Mouse (Mus musculus) neural tube, embryonic 11.5 days (tissue): Measurements from ENCODE around the gene Cldn3. TPM values are rescaled to one million over a fixed set of nuclear protein-coding genes. Genes with fewer than 3 reads are reported as not detected.
A peak's percentile ranks its signal among the peaks of the same experiment; 100 is the strongest.

ENCODE experiments used
- ATAC-seq: fragments of 200-750 bp; cut with Nextera tagmentation; 2 replicates; pipeline ENCODE4 v1.8.0; 2017; ENCODE audit warnings: moderate number of reproducible peaks, mild to moderate bottlenecking, moderate TSS enrichment, moderate library complexity; ENCODE audit not compliant: insufficient read depth, low FRiP score, low TSS enrichment
- DNase-seq: peaks from one replicate; pipeline ENCODE4 v3.0.0-alpha.2; 2015; ENCODE audit warnings: low spot score
- H3K27ac ChIP-seq: fragments of 300-500 bp; sonication (generic); 2 replicates; pipeline ENCODE4 v1.5.1; 2014; ENCODE audit warnings: low read depth, mild to moderate bottlenecking, low read length
- H3K27me3 ChIP-seq: fragments of 300-500 bp; sonication (generic); 2 replicates; pipeline ENCODE4 v1.6.1; 2014; ENCODE audit warnings: mild to moderate bottlenecking, low read length, mixed read lengths; ENCODE audit not compliant: control insufficient read depth, insufficient read depth
- H3K36me3 ChIP-seq: fragments of 300-500 bp; sonication (generic); 2 replicates; pipeline ENCODE4 v1.6.1; 2014; ENCODE audit warnings: mild to moderate bottlenecking, low read length, moderate library complexity, mixed read lengths; ENCODE audit not compliant: control insufficient read depth, insufficient read depth
- H3K4me1 ChIP-seq: fragments of 300-500 bp; sonication (generic); 2 replicates; pipeline ENCODE4 v1.6.1; 2014; ENCODE audit warnings: low read length, mixed read lengths; ENCODE audit not compliant: control insufficient read depth, insufficient read depth
- H3K4me2 ChIP-seq: fragments of 300-500 bp; sonication (generic); 2 replicates; pipeline ENCODE4 v1.6.1; 2014; ENCODE audit warnings: low read depth, mild to moderate bottlenecking, moderate library complexity
- H3K4me3 ChIP-seq: fragments of 300-500 bp; sonication (generic); 2 replicates; pipeline ENCODE4 v1.5.1; 2014; ENCODE audit warnings: low read depth, low read length
- H3K9ac ChIP-seq: fragments of 300-500 bp; sonication (generic); 2 replicates; pipeline ENCODE4 v1.6.1; 2014; ENCODE audit warnings: mild to moderate bottlenecking, low read length
- H3K9me3 ChIP-seq: fragments of 300-500 bp; sonication (generic); 2 replicates; pipeline ENCODE4 v1.6.1; 2016; ENCODE audit warnings: low read length; ENCODE audit not compliant: control insufficient read depth
- WGBS: fragments of 180-500 bp; shearing (Covaris S2); extraction: QIAGEN DNeasy Blood & Tissue Kit; methylation state at CpG from one replicate; pipeline ENCODE4 v1.1.7; 2014; 5-methylcytosine and 5-hydroxymethylcytosine counted together
- polyA plus RNA-seq: library from polyadenylated mRNA; unstranded; fragments of >200 nt; fragmentation: Nextera tagmentation; extraction: Ambion mirVana; gene quantifications from 2 replicates; pipeline ENCODE4 v1.2.1, GENCODE M21; 2014

Gene Cldn3
- polyA plus RNA-seq, 1 experiment from 2014 or later, result 2.2 TPM

GRCm38 (mm10) chr5:134986298-134987268 lies 569 bp downstream of the Cldn3 start:
- ATAC-seq, result no peak
- peak overlapping the region; percentile 29 for H3K4me2 ChIP-seq
- H3K9me3 ChIP-seq, result no peaks in the 10 kb centered on the region
- H3K36me3 ChIP-seq, result no peaks in the 10 kb centered on the region
- H3K27ac ChIP-seq, result no peak overlapping the region
- WGBS, result 3% methylated on average over 79 of the region's 79 CpGs
- peak overlapping the region; percentile 20 for H3K4me3 ChIP-seq
- H3K4me1 ChIP-seq, result no peaks in the 10 kb centered on the region
- peaks cover 35% of the 10 kb centered on the region for H3K27me3 ChIP-seq
- peak; percentile 44 for DNase-seq
- no peak overlapping the region for H3K9ac ChIP-seq

GRCm38 (mm10) chr5:134989166-134989565 lies 3.2 kb downstream of the Cldn3 start:
- WGBS, result 64% methylated on average over 11 of the region's 11 CpGs
- no peaks in the 10 kb centered on the region for H3K9me3 ChIP-seq
- H3K27ac ChIP-seq, result no peak overlapping the region
- H3K4me2 ChIP-seq, result no peak overlapping the region
- peaks cover 35% of the 10 kb centered on the region for H3K27me3 ChIP-seq
- DNase-seq (no peak), ATAC-seq (no peak)
- H3K4me3 ChIP-seq, result no peak overlapping the region
- no peaks in the 10 kb centered on the region for H3K4me1 ChIP-seq
- no peaks in the 10 kb centered on the region for H3K36me3 ChIP-seq
- H3K9ac ChIP-seq, result no peak overlapping the region

GRCm38 (mm10) chr5:134989741-134990140 lies 3.7 kb downstream of the Cldn3 start:
- Histone ChIP-seq H3K4me2 (no peak overlapping the region), H3K27ac (no peak overlapping the region), H3K9me3 (no peaks in the 10 kb centered on the region), H3K9ac (no peak overlapping the region), H3K4me3 (no peak overlapping the region), H3K36me3 (no peaks in the 10 kb centered on the region), H3K27me3 (peaks cover 33% of the 10 kb centered on the region), H3K4me1 (no peaks in the 10 kb centered on the region)
- DNase-seq, result no peak
- ATAC-seq, result no peak
- WGBS, result 63% methylated on average over 6 of the region's 6 CpGs

GRCm38 (mm10) chr5:134992566-134992965 lies 6.6 kb downstream of the Cldn3 start:
- Histone ChIP-seq H3K27me3 (peaks cover 5% of the 10 kb centered on the region), H3K27ac (no peak overlapping the region), H3K4me3 (no peak overlapping the region), H3K4me1 (no peaks in the 10 kb centered on the region), H3K9me3 (no peaks in the 10 kb centered on the region), H3K4me2 (no peak overlapping the region), H3K36me3 (no peaks in the 10 kb centered on the region), H3K9ac (no peak overlapping the region)
- ATAC-seq, result no peak
- no peak for DNase-seq
- 85% methylated on average over 5 of the region's 5 CpGs for WGBS

- no peak overlapping the region for H3K4me3 ChIP-seq
- no peak overlapping the region for H3K4me2 ChIP-seq
- no peak overlapping the region for H3K9ac ChIP-seq
- peaks cover 3% of the 10 kb centered on the region; the same call in 1 of the 2 replicates for H3K4me1 ChIP-seq
- 78% methylated on average over 6 of the region's 6 CpGs for WGBS
- H3K9me3 ChIP-seq, result no peaks in the 10 kb centered on the region
- no peaks in the 10 kb centered on the region for H3K27me3 ChIP-seq
- no peak overlapping the region for H3K27ac ChIP-seq
- no peaks in the 10 kb centered on the region for H3K36me3 ChIP-seq
- DNase-seq (no peak), ATAC-seq (no peak)
These were observed 12.3 kb downstream of the Cldn3 start for GRCm38 (mm10) chr5:134998359-134998758.

- WGBS, result 92% methylated on average over 4 of the region's 4 CpGs
- H3K27ac ChIP-seq, result no peak overlapping the region
- H3K4me3 ChIP-seq, result no peak overlapping the region
- no peaks in the 10 kb centered on the region for H3K9me3 ChIP-seq
- H3K4me1 ChIP-seq, result peaks cover 3% of the 10 kb centered on the region; the same call in 1 of the 2 replicates
- no peak overlapping the region for H3K4me2 ChIP-seq
- H3K9ac ChIP-seq, result no peak overlapping the region
- no peaks in the 10 kb centered on the region for H3K27me3 ChIP-seq
- DNase-seq (no peak), ATAC-seq (no peak)
- no peaks in the 10 kb centered on the region for H3K36me3 ChIP-seq
These were observed 13.8 kb downstream of the Cldn3 start for GRCm38 (mm10) chr5:134999797-135000196.

GRCm38 (mm10) chr5:135000751-135001150 lies 14.7 kb downstream of the Cldn3 start:
- DNase-seq, result no peak
- H3K4me3 ChIP-seq, result no peak overlapping the region
- no peaks in the 10 kb centered on the region for H3K9me3 ChIP-seq
- no peak overlapping the region for H3K4me2 ChIP-seq
- ATAC-seq, result no peak
- H3K36me3 ChIP-seq, result no peaks in the 10 kb centered on the region
- H3K27ac ChIP-seq, result no peak overlapping the region
- no peak overlapping the region for H3K9ac ChIP-seq
- WGBS, result 50% methylated on average over 16 of the region's 16 CpGs
- no peaks in the 10 kb centered on the region for H3K27me3 ChIP-seq
- peaks cover 3% of the 10 kb centered on the region; the same call in 1 of the 2 replicates for H3K4me1 ChIP-seq

GRCm38 (mm10) chr5:135001309-135001708 lies 15.3 kb downstream of the Cldn3 start:
- DNase-seq (peak; percentile 67), ATAC-seq (no peak; the same call in 1 of the 2 replicates)
- Histone ChIP-seq H3K4me2 (peak overlapping the region; percentile 19; the same call in 1 of the 2 replicates), H3K27ac (no peak overlapping the region), H3K4me3 (no peak overlapping the region), H3K4me1 (peaks cover 3% of the 10 kb centered on the region; the same call in 1 of the 2 replicates), H3K36me3 (no peaks in the 10 kb centered on the region), H3K9ac (no peak overlapping the region), H3K9me3 (no peaks in the 10 kb centered on the region), H3K27me3 (no peaks in the 10 kb centered on the region)
- WGBS, result under 1% methylated on average over 14 of the region's 14 CpGs

GRCm38 (mm10) chr5:135002151-135002550 lies 16.1 kb downstream of the Cldn3 start:
- DNase-seq (no peak), ATAC-seq (no peak)
- Histone ChIP-seq H3K9ac (no peak overlapping the region), H3K4me2 (no peak overlapping the region), H3K27ac (no peak overlapping the region), H3K4me1 (peaks cover 3% of the 10 kb centered on the region; the same call in 1 of the 2 replicates), H3K4me3 (no peak overlapping the region), H3K36me3 (no peaks in the 10 kb centered on the region), H3K27me3 (no peaks in the 10 kb centered on the region), H3K9me3 (no peaks in the 10 kb centered on the region)
- 67% methylated on average over 5 of the region's 5 CpGs for WGBS
